Mouse (Mus musculus): ENCODE data around the gene Gon4l. TPM values are rescaled to one million over a fixed set of nuclear protein-coding genes. Genes with fewer than 3 reads are reported as not detected.
A peak's percentile ranks its signal among the peaks of the same experiment; 100 is the strongest.
"Not testable (repeated sequence)": the region's sequence is repeated elsewhere in the genome, so short reads cannot be mapped to it uniquely, and the experiment has no call there.

The Gon4l gene
- 13.0 and 13.9 TPM in 2 replicates for polyA plus RNA-seq (2015; fragmentation: Nextera tagmentation; extraction: Ambion mirVana)

DNA sequence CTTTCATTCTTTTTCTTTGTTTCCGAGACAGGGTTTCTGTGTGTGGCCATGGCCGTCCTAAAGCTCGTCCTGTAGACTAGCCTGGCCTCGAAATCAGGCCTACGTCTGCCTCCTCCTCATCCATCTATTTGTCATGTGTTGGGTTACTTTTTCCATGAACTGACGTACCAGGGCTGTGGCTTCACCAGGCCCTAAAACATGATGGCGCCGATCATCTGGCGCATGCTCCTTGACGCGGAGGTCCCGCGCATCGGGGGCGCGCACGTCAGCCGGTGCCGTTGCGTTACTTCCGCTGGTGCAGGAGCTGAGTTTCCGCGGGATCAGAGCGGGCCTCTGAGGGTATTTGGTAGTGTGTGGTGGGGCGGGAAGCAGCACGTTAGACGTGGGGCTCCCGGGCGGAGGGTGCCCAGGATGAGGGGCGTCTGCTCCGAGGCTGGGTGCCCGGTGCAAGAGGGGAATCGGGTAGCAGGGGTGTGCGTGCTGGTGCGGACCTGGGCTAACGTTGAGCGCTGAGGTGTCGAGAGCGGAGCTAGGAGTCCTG, at the start of gene Gon4l:
Gene Gon4l (plus strand): TSS at position 281 of the 541 bp plus-strand sequence.
- peak within 1 kb of the TSS; percentile 62 for H3K9ac ChIP-seq
- peak within 1 kb of the TSS; percentile 40 for H3K4me3 ChIP-seq
- WGBS = 3% methylated on average over 33 of the region's 39 CpGs
- H3K9me3 ChIP-seq; H3K27me3 ChIP-seq; H3K4me1 ChIP-seq (replicated peaks): not testable (repeated sequence)
- H3K4me2 ChIP-seq = peak within 1 kb of the TSS; percentile 51
- peaks cover 12% of the 10 kb centered on the region for H3K36me3 ChIP-seq
- peak; percentile 49 for ATAC-seq (ENCODE audit: low FRiP score)
- peak within 1 kb of the TSS; percentile 91 for H3K27ac ChIP-seq

DNA sequence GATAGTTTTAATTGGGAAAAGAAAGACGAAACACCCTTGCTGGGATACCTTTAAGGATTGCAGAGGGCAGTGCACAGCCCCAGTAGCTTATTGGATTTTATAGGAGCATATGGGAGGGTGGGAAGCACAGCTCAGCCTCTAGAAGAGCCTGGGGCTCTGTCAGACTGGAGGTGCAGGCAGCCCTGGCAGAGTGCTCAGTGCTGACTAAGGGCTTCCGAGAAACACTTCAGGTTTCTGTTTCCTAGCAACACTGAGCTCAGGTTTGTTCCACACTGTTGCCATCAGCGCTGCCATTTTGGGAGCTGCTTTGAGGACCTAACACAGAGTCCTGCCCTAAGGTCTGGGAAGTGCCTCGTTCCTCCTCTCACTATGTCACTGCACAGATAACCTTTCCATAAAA, 48.7 kb upstream of the Gon4l start:
- H3K27ac ChIP-seq; H3K9ac ChIP-seq; H3K4me1 ChIP-seq (replicated peaks); ATAC-seq (ENCODE audit: low FRiP score); H3K4me2 ChIP-seq; H3K4me3 ChIP-seq; H3K9me3 ChIP-seq; H3K27me3 ChIP-seq; H3K36me3 ChIP-seq: not testable (repeated sequence)
- WGBS = 94% methylated on average over 1 of the region's 4 CpGs

DNA sequence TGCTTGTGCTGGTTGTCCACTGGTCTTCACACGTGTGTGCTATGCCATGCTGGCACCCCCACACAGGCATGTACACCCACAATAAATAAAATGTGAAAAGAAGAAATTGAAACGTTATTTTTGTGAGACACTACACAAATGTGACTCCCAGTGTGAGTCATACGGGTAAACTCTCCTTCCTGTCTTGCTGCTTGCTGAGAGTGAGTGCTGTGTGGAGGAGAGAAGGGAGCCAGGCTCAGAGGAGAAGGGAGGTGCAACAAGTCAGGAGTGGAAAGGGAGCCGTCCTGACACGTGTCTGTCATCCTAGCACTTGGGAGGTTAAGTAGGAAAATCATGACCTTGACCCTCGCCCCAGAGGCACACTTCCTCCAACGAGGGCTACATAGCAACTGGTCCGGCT, 48.2 kb upstream of the Gon4l start:
- not testable (repeated sequence) for H3K4me2 ChIP-seq; ATAC-seq (ENCODE audit: low FRiP score); H3K9me3 ChIP-seq; H3K9ac ChIP-seq; H3K27me3 ChIP-seq; H3K4me3 ChIP-seq; H3K27ac ChIP-seq; H3K4me1 ChIP-seq (replicated peaks); H3K36me3 ChIP-seq
- WGBS = no CpG with 5 or more reads among the region's 8 CpGs

DNA sequence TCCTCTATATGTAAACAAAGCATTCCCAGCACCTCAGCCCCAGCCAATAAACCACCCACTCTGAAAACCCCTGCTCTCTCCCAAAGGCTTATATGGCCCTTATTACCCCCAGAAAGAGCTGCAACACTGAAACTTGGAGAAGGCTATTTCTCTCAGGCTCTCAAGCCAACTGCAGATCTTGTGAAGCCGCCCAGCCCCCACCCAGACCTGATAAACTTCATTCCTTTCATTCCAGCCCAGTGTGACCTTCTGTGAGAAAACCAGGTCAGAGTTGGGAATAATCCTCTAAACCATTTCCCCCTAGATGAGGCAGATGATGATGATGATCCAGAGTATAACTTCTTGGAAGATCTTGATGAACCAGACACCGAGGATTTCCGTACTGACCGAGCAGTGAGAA, 47.0 kb upstream of the Gon4l start:
- H3K36me3 ChIP-seq; H3K9ac ChIP-seq; H3K9me3 ChIP-seq; H3K4me3 ChIP-seq; ATAC-seq (ENCODE audit: low FRiP score); H3K27me3 ChIP-seq; H3K4me1 ChIP-seq (replicated peaks); H3K27ac ChIP-seq; H3K4me2 ChIP-seq: not testable (repeated sequence)
- WGBS = no CpG with 5 or more reads among the region's 4 CpGs

DNA sequence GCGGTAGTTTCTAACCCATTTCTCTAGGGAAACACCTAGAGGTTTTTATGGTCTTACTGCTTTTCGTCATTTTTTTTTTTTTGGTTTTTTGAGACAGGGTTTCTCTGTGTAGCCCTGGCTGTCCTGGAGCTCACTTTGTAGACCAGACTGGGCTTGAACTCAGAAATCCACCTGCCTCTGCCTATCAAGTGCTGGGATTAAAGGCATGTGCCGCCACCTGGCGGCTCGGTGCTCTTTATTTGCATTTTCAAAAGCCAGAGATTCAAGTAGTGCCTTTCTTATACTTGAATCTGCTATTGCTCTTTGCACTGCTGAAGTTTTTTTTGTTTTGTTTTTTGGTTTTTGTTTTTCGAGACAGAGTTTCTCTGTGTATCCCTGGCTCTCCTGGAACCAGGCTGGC, 37.5 kb upstream of the Gon4l start:
- not testable (repeated sequence) for H3K4me2 ChIP-seq; H3K4me3 ChIP-seq; H3K9ac ChIP-seq; H3K9me3 ChIP-seq; H3K4me1 ChIP-seq (replicated peaks); H3K27ac ChIP-seq; H3K36me3 ChIP-seq; ATAC-seq (ENCODE audit: low FRiP score); H3K27me3 ChIP-seq
- WGBS = 93% methylated on average over 6 of the region's 6 CpGs

DNA sequence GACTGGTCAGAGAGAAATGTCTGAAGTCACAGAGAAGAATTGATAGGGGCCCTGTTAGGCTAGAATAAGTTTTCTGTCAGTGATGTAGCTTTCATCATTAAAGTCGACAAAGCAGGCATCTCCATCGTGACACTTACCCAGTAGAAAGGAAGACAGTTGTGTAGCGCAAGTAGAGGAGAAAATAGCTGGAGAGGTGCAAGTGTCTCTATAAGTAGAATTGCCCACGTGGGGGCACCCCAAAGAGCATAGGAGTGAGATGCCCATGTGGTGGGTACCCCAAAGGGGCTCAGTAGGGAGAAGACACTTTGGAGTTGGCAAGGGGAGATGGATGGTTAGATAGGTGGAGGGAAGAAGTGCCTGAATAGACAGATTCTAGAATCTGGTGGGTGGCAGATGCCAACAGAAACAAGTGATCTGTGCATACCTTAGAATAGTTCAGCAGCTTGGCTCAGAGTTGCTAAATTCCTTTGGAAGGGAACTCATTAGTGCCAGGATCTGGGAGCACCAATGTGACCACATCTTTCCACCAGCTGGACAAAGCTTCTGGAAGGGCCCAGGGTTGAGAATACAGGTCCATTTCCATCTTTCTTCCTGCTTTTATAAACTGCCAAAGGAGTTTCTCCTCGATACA, 31.0 kb upstream of the Gon4l start:
- WGBS = 88% methylated on average over 5 of the region's 5 CpGs
- H3K36me3 ChIP-seq = peaks cover 22% of the 10 kb centered on the region
- no peak overlapping the region for H3K9ac ChIP-seq
- no peak overlapping the region for H3K4me2 ChIP-seq
- no peaks in the 10 kb centered on the region for H3K27me3 ChIP-seq
- no peaks in the 10 kb centered on the region for H3K4me1 ChIP-seq (replicated peaks)
- H3K27ac ChIP-seq = no peak overlapping the region
- H3K9me3 ChIP-seq = no peaks in the 10 kb centered on the region
- H3K4me3 ChIP-seq = no peak overlapping the region
- ATAC-seq (ENCODE audit: low FRiP score) = no peak

DNA sequence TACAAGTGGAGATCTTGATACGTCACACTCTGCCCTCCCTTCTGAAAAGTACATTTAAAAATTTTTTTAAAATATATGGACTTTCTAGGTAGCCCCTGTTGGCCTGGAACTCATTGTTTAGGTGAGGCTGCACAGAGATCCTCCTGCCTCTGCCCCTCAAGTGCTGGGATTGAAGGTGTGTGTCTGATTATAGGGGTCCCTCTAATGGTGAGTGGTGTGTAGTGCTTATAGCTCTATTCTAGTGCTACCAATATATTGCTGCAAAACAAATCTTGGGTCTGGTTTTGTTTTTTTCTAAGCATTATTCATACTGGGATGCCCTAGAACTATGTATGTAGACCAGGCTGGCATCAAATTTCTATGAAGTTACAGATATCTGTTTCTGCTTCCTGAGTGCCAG, 9.3 kb upstream of the Gon4l start:
- no peak overlapping the region for H3K9ac ChIP-seq
- no peak overlapping the region for H3K4me3 ChIP-seq
- H3K4me1 ChIP-seq (replicated peaks) = peaks cover 8% of the 10 kb centered on the region
- H3K9me3 ChIP-seq = no peaks in the 10 kb centered on the region
- ATAC-seq (ENCODE audit: low FRiP score) = no peak
- peaks cover 30% of the 10 kb centered on the region for H3K36me3 ChIP-seq
- no peaks in the 10 kb centered on the region for H3K27me3 ChIP-seq
- 93% methylated on average over 1 of the region's 1 CpGs for WGBS
- no peak overlapping the region for H3K4me2 ChIP-seq
- no peak overlapping the region for H3K27ac ChIP-seq

DNA sequence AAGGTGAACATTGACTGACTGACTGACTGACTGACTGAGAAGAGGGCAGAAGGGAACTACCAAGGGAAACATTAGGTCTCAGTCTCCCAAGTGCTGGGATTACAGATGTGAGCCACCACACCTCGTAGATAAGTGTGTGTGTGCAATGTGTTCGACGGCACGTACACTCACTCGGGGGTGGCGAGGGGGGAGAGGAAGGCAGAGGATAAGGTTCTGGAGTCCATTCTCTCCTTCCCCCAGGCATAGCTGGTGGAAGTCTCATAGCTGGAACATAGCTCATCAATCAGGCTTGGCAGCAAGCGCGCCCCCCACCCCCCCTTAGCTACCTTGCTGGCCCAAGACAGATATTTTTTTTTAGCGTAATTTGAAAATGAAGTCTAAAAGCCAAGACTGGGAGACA, 7.8 kb upstream of the Gon4l start:
- H3K36me3 ChIP-seq = peaks cover 25% of the 10 kb centered on the region
- no peaks in the 10 kb centered on the region for H3K9me3 ChIP-seq
- ATAC-seq (ENCODE audit: low FRiP score) = no peak
- WGBS = 88% methylated on average over 9 of the region's 9 CpGs
- no peaks in the 10 kb centered on the region for H3K27me3 ChIP-seq
- no peak overlapping the region for H3K4me3 ChIP-seq
- H3K9ac ChIP-seq = no peak overlapping the region
- peaks cover 8% of the 10 kb centered on the region for H3K4me1 ChIP-seq (replicated peaks)
- H3K27ac ChIP-seq = no peak overlapping the region
- no peak overlapping the region for H3K4me2 ChIP-seq

DNA sequence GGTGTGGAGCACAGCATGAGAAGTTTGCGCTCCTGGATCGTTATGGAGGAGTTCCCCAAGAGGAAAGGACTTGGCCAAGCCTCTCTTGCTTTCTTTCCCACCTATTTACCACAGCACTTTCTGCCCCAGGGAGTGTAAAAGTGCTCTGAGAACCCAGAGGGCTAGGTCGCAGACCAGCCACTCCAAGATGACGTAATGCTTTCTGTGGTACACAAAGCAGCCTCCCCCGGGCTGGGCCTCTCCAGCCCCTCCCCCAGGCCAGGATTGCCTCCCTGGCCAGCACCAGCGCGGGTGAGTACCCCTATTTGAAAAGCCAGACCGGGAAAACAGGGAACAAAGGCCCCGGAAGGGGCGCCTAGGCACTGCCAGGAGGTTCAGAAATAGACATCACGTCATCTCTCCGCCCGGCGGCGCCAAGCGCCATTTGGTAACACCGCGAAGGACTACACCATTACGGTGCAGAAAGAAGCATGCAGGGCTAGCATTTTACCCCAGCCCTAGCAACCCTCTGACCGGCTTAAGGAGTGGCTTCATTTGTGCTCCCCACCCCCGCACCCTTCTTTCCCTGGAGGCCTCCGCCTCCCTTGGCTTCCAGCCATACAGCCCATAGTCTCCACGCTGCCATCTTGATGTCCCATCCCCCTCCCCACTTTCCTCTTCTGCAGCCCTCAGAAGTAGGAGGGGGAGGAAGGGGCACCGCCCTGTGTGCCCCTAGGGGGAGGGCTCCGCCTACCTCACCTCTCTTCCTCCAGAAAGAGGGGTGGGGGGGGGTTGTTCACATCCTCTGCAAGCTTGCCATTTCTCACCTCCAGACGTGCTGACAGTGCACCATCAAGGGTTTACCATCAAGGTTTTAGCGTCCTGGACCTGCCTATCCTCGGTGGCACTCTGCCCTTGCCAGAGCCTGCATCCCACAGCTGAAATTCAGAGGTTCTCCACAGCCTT, 3.6 kb upstream of the Gon4l start:
- H3K36me3 ChIP-seq; H3K9me3 ChIP-seq; H3K27me3 ChIP-seq; H3K4me1 ChIP-seq (replicated peaks): not testable (repeated sequence)
- H3K4me3 ChIP-seq = peak overlapping the region; percentile 53
- H3K27ac ChIP-seq = peak overlapping the region; percentile 94
- ATAC-seq (ENCODE audit: low FRiP score) = peak; percentile 75
- 6% methylated on average over 16 of the region's 28 CpGs for whole genome bisulfite sequencing
- H3K4me2 ChIP-seq = peak overlapping the region; percentile 53
- H3K9ac ChIP-seq = peak overlapping the region; percentile 74

DNA sequence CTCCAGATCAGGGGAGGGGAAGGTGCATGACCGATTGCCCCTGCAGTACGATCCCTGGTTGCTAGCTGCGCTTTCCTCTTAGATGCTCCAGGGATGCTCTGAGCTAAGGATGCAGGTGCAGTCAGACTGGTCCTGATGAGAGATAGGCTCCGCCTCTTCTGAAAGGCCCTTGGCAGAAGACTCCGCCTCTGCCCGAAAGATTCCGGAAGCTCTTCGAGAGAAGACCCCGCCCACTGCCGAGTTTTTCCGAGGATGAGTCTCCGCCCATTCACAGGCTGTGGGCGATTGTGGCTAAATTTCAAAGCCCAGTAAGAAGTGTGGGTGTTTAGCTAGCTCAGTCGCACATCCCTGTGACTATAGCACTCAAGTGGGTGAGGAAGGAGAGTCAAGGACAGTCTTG, 2.6 kb upstream of the Gon4l start:
- Histone ChIP-seq H3K4me3 (peak overlapping the region; percentile 53), H3K4me2 (peak overlapping the region; percentile 53; the same call in 1 of the 2 replicates), H3K27ac (peak overlapping the region; percentile 78)
- H3K9ac ChIP-seq; H3K9me3 ChIP-seq; H3K27me3 ChIP-seq; H3K4me1 ChIP-seq (replicated peaks); H3K36me3 ChIP-seq: not testable (repeated sequence)
- under 1% methylated on average over 14 of the region's 14 CpGs for WGBS
- ATAC-seq (ENCODE audit: low FRiP score) = peak; percentile 84

DNA sequence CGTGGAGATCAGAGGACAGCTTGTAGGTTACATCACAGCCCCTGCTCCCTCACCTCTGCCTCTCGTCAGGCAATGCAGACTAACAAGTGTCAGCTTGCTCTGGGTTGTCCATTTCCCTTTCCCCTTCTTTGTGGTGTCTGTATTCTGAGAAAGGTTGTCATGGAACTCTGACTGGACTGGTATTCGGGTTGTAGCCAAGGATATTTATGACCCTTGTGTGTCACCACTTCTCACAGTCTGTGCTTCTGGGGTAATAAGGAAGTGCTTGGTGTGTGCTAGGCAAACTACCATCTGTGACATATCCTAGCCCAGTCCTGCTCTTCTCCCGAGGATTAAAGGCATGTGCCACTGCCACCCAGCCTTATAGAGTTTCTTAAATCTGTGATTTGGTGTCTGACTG, 14.1 kb downstream of the Gon4l start:
- ATAC-seq (ENCODE audit: low FRiP score) = no peak
- H3K9me3 ChIP-seq = no peaks in the 10 kb centered on the region
- no peak overlapping the region for H3K9ac ChIP-seq
- H3K27ac ChIP-seq = no peak overlapping the region
- H3K4me2 ChIP-seq = no peak overlapping the region
- WGBS = 89% methylated on average over 4 of the region's 4 CpGs
- no peaks in the 10 kb centered on the region for H3K4me1 ChIP-seq (replicated peaks)
- no peaks in the 10 kb centered on the region for H3K27me3 ChIP-seq
- peaks cover 35% of the 10 kb centered on the region for H3K36me3 ChIP-seq
- H3K4me3 ChIP-seq = no peak overlapping the region

DNA sequence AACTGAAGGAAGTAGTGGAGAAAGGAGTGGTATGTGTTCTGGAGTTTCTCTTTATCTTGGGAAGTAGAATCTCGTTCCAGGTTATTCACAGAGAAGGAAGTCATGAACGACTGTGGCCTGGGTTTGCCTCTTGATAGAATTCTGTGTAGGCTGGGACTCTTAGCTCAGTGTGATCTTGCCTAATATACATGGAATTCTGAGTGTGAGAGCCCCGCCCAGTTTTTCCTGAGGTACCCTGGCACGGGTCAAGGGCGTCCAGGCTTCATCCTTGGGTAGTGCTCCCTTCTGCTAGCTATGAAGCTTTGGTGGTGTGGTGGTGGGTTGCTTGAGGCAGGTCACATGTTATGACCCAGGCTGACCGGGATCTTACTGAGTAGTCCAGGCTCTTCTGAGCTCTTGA, 20.8 kb downstream of the Gon4l start:
- peaks cover 64% of the 10 kb centered on the region for H3K36me3 ChIP-seq
- WGBS = 96% methylated on average over 6 of the region's 6 CpGs
- H3K9ac ChIP-seq = no peak overlapping the region
- H3K27me3 ChIP-seq = no peaks in the 10 kb centered on the region
- no peak overlapping the region for H3K27ac ChIP-seq
- H3K4me2 ChIP-seq = no peak overlapping the region
- H3K9me3 ChIP-seq = no peaks in the 10 kb centered on the region
- H3K4me1 ChIP-seq (replicated peaks) = no peaks in the 10 kb centered on the region
- H3K4me3 ChIP-seq = no peak overlapping the region
- ATAC-seq (ENCODE audit: low FRiP score) = no peak
